Mouse (Mus musculus) embryo, embryonic 10 days (tissue): ENCODE data around the gene Tmem30b.
"Not testable (repeated sequence)": the region's sequence is repeated elsewhere in the genome, so short reads cannot be mapped to it uniquely, and the experiment has no call there.

Experiments used
- DNase-seq: peaks from one replicate; pipeline ENCODE4 v3.0.0-alpha.2; 2015; ENCODE audit warnings: low spot score

The Tmem30b gene

DNA sequence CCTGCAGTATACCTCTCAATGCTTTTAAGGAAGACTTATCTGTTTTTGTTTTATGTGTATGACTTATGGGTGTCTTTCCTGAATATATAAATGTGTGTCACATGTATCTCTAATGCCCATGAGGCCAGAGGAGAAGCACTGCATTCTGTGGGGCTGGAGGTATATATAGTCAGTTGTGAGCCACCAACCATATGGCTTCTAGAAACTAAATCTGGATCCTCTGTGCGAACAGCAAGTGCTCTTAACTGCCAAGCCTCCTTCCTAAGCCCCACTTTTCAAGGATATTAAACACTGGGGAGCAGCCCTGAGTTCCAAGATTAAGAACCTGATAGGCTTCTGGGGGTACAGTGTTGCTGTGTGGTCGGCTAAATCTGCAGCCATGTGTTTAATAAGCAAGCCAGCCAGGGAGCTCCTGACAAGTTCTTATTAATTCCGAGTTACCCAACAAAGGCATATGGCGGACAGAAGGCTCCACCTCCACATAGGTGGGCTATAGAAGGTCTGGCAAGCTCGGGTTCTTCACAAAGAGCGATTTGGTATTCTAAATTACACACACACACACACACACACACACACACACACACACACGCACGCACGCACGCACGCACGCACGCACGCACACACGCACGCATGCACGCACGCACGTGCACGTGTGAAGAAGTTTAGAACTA is 12.5 kb upstream of the Tmem30b start:
- DNase-seq = no peak

GRCm38 (mm10) chr12:73554155-73554554 is 8.0 kb upstream of the Tmem30b start:
- DNase-seq = peak; percentile 83

DNA sequence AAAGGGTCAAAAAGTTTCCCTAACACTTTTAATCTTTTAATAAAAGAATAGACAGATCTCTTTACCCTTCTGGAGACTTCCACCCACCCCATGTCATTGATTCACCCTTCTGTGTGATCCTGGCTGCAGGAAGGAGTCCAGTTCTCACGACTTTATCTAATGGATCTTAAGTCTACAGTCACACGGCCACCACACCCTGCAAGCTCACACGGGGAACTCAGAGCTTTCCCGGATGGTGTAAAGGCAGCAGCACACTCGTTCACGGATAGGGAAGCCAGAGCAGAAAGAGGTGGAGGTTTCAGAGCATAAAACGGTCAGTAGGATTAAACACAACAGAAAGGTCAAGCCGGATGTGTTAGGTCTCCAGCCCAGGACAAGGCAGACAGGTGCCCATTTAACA is 2.1 kb upstream of the Tmem30b start:
- no peak for DNase-seq

- DNase-seq = no peak
These were observed 1.5 kb upstream of the Tmem30b start for GRCm38 (mm10) chr12:73547646-73548045.

- peak; percentile 77 for DNase-seq
These were observed 513 bp downstream of the Tmem30b start for GRCm38 (mm10) chr12:73545672-73546085.

GRCm38 (mm10) chr12:73544736-73545671 is 1.2 kb downstream of the Tmem30b start:
- no peak for DNase-seq

DNA sequence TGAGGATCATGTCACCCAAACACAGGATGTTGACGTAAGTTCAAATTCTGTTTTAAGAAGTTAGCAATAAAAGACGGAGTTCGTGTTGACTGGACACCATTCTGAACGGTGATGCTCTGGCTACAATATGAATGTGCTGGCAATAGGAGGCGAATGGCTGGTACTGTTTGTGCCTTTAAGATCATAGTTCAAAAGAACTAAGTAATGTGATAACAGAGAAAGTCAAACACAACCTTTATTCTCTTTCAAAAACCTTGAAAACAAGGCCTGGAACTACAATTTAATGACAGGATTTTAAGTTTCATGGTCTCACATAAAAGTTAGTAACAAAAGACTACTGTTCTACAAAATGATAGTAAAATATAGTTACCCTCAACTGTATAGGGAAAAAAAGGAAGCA is 3.0 kb downstream of the Tmem30b start:
- no peak for DNase-seq

DNA sequence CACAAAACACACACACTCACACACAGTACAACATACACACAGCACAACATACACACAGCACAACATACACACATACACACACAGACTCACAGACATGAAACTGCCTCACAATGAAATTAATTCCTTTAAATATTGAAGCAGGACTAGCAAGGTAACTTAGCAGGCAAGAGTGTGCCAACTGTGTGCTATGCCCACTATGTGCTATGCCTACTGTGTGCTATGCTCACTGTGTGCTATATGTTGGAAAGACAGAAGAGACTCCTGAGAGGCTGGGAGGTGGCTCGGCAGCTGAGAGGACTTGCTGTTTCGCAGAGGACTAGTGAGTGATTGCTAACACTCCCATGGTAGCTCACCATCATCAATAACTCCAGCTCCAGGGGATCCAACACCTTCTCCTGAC is 5.8 kb downstream of the Tmem30b start:
- DNase-seq = no peak

- DNase-seq = peak; percentile 43
These were observed 7.0 kb downstream of the Tmem30b start for GRCm38 (mm10) chr12:73539151-73539550.

DNA sequence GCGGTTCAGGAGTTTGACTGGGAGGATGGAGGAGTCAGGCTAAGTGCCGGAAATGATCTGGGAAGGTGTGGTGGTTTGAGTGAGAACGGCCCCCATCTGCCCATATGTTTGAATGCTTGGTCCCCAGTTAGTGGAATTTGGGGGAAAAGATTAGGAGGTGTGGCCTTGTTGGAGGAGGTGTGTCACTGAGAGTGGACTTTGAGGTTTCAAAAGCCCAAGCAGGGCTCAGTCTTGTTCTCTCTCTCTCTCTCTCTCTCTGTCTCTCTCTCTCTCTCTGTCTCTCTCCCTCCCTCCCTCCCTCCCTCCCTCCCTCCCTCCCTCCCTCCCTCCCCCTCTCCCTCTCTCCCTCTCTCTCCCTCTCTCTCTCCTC is 8.1 kb downstream of the Tmem30b start:
- not testable (repeated sequence) for DNase-seq

DNA sequence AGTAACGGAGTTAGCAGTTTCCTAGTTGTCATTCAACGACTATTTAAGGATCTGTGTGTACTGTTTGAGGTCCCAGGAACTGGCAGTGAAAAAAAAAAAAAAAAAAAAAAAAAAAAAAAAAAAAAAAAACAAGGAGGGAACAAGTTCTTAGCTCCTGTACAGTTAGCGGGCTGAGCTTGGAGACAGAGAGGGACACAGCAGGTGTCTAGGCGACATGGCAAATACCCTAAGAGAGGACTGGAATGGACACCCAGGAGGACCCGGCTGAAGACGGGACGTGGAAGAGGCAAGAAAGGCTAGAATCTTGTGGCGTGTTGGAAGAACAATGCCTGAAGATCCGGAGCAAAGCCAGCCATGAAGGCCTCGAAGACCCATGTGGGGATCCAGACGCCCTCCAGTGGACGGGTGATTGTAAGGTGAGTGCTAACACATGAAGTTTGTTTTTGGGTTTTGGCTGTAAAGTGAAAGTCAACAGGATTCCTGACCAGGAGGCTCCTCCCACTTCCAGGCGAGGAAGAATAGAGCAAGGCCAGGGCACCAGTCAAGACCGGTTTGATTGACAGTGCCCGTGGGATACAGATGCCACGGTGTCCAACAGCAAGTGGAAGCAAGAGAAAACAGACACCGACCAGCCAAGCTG is 8.6 kb downstream of the Tmem30b start:
- DNase-seq = peak; percentile 65

DNA sequence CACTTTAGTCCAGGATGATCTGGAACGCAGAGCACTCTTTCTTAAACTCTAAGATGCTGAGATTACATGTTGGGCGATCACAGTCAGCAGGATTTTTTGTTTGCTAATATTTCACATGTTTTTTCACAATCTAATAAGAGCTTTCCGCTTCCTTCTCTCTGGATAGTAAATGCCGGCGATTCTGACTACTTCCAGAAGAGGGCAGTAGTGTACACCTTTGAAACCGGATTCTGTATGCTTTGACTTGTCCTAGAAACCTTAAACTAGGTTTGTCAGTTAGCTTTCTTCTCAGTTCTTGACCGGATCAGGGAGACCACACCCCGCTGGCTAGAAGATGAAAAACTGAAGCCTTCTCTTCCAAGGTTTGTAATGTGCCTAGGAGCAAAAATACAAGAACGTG is 11.6 kb downstream of the Tmem30b start:
- peak; percentile 79 for DNase-seq

DNA sequence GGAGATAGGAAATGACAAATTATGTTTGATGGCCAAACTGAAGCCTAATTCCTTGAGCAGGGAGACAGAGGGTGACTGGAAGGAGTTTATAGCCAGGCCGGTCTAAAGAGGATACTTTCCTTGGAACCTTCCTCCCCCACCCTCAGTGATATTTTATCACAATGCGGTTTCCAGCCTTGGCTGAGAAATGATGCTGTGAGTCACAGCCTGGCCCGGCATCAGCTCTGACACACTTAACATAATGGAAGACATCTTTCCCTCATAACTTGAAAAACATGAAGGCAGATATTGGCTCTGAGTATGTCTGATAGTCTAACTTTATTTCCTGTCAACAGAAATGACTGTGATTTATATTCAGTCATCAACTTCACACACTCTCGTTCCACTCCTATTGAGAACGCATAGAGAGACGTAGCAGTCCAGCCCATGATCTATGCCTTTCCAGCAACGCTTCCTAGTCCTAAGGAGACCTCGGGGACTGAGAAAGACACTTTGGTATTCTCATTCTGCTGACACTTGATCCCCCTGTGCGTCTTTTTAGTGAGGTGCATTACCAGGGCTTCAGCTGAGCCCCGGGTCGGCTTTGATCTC is 14.2 kb downstream of the Tmem30b start:
- no peak for DNase-seq

DNA sequence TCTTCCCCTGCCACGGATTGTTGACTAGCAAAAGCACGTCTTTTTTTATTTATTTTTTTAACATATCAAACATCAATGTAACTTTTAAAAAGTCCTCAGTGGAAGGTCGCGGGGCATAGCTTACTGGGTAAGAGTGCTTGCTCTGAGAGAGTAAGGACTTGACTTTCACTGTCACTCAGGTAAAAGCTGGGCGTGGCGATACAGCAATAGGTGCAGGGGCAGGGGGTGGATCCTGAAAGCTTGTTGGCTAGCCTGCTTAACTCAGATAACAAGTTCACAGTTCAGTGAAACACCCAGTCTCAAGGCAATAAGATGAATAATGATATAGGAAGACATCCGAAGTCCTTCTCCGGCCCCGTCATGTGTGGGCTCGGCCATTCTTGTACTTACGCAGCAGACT is 16.6 kb downstream of the Tmem30b start:
- DNase-seq = no peak

DNA sequence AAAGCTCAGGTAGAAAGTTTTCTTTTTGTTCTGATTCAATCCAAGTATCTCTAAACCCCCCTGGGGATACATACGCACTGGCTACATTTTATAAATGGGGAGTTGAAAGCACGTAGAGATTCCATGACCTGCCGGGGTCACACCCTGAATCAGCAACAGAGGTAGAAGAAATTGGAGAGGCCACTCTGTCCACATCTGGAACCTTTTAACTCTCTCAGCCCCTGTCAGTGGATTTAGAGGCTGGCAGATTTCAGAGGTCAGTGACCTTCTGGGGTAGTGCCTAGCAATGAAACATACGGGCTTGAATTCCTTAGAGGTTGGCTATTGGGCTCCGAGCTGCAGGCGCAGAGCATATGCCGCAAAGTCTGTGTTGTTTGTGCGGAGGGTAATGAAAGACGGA is 17.1 kb downstream of the Tmem30b start:
- peak; percentile 89 for DNase-seq

DNA sequence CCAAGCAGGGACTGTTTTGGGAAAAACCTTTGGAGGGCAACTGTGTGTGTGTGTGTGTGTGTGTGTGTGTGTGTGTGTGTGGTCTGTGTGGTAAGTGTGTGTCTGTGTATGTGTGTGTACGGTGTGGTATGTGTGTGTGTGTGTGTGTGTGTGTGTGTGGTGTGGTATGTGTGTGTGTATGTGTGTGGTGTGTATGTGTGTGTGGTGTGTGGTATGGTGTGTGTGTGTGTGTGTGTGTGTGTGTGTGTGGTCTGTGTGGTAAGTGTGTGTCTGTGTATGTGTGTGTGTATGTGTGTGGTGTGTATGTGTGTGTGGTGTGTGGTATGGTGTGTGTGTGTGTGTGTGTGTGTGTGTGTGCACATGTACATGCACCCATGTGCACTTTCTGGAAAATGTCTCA is 18.1 kb downstream of the Tmem30b start:
- DNase-seq = not testable (repeated sequence)

DNA sequence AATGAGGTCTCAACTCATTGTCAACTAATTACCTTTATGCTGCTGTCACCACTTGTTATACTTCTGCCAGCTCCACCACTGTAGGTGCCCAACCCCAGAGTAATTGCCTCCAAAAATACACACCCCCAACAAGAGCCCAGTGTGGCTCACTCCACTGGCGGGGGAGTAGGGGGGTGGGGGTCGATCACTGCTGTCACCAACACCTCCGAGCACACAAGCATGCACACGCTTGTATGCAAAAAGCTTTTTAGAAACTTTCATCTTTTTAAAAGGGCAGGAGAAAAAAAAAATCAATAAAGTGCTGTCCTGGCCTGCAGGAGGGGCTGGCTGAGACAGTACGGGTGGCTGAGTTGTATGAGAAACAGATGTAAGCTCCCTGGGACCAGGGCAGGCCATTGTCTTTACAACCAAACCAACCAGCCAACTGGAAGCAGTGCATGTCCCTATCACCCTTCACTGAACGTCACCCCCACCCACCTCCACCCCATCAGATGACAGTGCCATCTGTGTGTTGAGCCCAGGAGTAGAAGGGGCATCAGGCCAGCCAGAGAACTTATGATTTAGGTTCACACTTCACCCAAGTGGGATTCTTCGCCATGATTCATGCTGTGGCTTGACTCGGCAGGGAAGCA is 20.8 kb downstream of the Tmem30b start:
- DNase-seq = peak; percentile 50

DNA sequence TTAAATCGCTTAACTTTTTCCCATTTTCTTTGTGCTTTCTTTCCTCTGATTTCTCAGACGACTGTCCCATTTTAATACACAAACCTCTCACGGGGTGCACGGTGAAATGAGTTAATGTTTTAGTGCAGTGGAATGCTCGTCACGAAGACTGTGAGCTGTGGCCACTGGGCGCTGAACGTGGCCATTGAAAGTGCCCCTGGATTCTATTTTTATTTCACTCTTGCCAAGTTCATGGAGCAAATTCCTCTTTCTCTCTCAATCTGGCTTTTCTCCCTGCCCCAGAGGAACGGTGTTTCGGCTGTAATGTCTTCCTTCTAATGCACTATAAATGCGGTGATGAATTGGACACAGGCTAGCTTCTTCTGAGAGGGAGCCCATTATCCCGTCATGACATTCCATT is 23.1 kb downstream of the Tmem30b start:
- DNase-seq = no peak

DNA sequence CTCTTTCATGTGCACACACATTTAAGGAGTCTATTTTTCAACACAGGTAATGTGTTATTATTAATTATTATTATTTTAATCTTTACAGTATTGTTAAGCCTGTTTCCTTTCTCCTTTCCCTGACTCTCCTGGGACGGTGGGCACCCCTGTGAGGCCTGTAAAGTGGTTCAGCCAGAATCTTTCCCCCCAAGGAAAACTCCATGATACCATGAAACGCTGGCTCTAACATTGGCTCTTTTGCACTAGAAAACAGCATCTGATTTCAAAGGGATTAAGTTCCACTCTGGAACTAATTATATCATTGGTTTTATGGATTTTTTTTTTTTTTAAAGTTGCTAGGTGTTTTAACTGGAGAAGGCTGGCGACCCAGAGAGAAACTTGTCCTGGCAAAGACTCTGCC is 24.2 kb downstream of the Tmem30b start:
- DNase-seq = no peak

DNA sequence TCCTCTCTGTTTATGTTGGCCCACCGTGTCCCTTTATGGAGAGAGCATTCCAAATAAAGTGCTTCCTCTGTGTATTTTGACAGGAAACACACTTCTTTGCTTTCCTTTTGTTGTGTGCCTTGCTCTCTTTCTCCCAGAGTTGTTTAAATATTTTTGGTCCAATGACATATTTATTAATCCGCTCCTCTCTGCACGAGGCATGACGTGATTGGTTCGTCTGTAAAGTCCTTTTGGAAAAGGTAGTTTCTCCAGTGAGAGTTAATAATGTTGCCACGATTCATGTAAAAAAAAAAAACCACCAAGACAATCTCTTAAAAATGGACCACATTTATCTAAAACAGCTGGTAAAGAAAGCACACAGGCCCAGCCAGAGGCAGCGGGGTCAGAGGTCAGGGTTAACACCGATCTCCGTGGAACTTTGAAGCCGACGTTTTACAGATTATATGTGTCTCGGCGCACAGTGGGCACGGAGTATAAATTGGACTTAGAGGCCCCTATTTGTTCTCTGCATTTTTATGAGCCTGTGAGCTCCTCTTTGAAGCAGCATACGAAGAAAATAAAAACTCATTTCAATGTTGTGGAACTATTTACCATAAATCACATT is 24.9 kb downstream of the Tmem30b start:
- peak; percentile 81 for DNase-seq

DNA sequence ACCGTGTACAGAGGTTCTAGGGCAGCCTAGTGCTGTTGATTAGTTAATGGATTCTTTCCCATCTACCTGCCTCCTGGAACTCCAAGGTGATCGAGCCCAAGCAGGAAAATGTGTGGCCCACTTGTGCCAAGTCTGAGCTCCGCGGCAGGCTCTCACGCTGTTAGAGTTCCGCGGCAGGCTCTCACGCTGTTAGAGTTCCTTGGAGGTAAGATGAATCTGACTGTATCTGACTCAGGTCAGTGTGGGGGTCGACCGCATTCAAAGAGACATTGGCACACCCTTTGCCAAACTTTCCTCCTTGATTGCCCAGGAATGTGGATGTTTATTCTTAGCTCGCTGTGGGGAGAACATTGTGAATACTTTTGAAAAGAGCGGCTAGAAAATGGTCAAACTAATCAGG is 28.4 kb downstream of the Tmem30b start:
- DNase-seq = no peak
